Mouse (Mus musculus): Measurements from ENCODE around the gene Kif1a.
"Not testable (repeated sequence)": the region's sequence is repeated elsewhere in the genome, so short reads cannot be mapped to it uniquely, and the experiment has no call there.

DNA sequence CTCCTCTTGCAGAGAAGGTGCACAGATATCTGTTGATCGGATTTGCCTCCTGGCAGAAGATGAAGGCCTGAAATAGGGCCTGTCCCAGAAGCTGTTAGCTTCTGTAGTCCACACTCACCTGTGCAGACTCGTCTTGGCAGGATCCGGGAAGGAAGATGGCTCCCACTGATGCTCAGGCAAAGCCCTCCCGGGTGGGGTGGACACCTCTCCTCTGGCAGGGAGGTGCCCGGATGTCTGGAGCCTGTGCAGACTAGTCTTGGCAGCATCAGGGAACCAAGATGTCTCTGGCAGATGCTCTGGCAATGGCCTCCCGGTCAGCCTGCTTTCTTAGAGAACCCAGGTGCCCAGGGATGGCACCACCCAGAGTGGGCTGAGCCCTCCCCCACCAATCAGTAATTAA, 131.0 kb downstream of the Kif1a start:
- not testable (repeated sequence) for TF ChIP-seq CTCF (IDR thresholded peaks at IDR 0.05; ENCODE audit: borderline replicate concordance, insufficient read depth, low read depth, low read length); POLR2A (IDR thresholded peaks at IDR 0.05; ENCODE audit: borderline replicate concordance, insufficient read depth, low read length)

All from cerebellum, adult 2 months (tissue).